Mouse (Mus musculus) right cerebral cortex, postnatal 14 days (tissue): ENCODE data around the gene Ogn.
"Not testable (repeated sequence)": the region's sequence is repeated elsewhere in the genome, so short reads cannot be mapped to it uniquely, and the experiment has no call there.

Experiments
- DNase-seq: peaks from one replicate; pipeline ENCODE4 v3.0.0; 2022

The Ogn gene

DNA sequence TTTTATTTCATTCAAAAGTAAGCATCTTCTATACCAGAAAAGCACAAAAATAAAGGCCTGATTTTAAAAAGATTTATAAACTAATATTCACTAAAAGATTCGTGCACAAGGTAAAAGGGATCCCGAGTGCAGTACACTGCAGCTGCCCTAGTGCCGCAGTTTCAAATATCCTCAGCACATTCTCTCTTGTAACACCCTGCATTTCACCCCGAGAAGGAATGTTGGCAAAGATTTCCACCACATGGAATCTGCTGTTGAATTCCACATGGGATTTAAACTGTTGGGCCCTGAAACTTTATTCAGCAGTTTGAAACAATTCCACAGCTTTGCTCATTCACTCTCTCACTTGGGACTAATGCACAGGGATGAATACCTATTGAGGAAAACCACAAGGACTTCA lies at the start of gene Ogn:
Gene Ogn (plus strand): TSS at position 333 of the 400 bp plus-strand sequence.
- DNase-seq: no peak

- DNase-seq: no peak
Observed at GRCm38 (mm10) chr13:49559185-49559584, 48.7 kb upstream of the Ogn start.

- DNase-seq: no peak
Observed at GRCm38 (mm10) chr13:49560886-49561285, 47.0 kb upstream of the Ogn start.

- DNase-seq: no peak
Observed at GRCm38 (mm10) chr13:49564347-49564746, 43.5 kb upstream of the Ogn start.

- DNase-seq: no peak
Observed at GRCm38 (mm10) chr13:49570371-49570770, 37.5 kb upstream of the Ogn start.

- no peak for DNase-seq
Observed at GRCm38 (mm10) chr13:49571418-49571817, 36.4 kb upstream of the Ogn start.

DNA sequence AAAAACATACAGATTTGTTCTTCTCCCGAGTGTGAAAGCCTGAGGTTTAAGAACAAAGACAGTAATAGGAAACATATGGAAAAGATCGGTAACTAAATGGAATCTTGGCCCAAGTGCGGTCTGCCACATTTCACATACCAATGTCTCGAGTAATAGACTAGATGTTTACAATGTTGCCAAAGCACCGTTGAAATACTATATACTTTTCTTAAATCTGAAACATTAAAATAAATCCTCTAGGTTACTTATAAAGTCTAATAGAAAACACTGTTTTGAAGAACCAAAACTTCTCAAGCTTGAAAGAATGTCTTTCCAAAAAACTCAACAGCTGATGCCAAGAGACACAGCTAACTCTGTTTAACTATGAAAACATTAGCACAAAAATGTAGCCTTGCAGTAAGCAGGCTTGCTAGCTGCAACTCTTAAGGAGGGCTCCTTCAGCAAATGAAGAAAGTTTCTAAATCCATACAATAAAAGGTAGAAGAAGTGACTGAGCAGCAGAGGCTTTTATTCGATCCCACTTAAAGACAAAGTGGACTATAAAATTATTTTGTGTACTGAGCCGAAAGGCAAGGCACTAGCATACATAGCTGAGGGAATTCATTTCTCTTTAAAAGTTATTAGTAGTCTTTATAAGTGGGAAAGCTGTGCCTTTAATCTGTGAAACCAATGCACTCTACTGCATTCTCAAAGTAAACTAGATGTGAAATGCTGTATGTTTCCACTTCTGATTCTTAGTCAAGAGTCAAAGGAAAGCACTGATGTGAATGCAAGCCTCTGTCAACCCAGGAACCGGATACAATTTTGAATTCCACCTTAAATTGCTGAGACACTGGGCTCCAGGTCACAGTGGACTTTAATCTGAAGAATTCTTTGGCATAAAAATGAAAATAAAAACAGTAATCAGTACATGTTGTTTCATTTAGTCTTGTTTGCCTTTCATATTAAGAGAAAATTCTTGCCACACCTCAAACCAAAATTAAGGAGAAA lies 26.0 kb upstream of the Ogn start, which contains the start of gene Omd:
Gene Omd (plus strand): TSS at position 922 of the 990 bp plus-strand sequence.
- no peak for DNase-seq

DNA sequence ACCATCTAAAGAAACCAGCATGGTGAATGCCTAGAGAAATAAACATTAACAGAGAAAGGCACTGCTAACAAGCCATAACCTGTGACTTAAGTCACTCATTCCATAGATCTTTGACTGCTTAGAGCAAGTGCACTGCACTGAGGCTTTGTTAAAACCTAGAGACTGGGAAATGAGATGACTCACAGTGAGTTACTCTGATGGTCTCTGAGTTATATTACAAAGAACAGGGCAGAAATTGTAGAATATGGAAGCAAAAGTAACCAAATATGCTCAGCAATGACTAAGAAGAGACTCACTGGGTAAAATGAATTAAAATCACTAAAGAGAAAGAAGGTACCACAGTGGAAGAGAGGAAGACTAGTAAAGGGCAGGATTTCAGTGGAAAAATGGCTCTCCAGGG lies 24.0 kb upstream of the Ogn start:
- DNase-seq: no peak

- no peak for DNase-seq
Observed at GRCm38 (mm10) chr13:49584307-49585005, 23.4 kb upstream of the Ogn start.

- no peak for DNase-seq
Observed at GRCm38 (mm10) chr13:49586062-49586461, 21.8 kb upstream of the Ogn start.

- DNase-seq: not testable (repeated sequence)
Observed at GRCm38 (mm10) chr13:49602541-49602940, 5.3 kb upstream of the Ogn start.

GRCm38 (mm10) chr13:49603603-49604002 lies 4.2 kb upstream of the Ogn start:
- no peak for DNase-seq

DNA sequence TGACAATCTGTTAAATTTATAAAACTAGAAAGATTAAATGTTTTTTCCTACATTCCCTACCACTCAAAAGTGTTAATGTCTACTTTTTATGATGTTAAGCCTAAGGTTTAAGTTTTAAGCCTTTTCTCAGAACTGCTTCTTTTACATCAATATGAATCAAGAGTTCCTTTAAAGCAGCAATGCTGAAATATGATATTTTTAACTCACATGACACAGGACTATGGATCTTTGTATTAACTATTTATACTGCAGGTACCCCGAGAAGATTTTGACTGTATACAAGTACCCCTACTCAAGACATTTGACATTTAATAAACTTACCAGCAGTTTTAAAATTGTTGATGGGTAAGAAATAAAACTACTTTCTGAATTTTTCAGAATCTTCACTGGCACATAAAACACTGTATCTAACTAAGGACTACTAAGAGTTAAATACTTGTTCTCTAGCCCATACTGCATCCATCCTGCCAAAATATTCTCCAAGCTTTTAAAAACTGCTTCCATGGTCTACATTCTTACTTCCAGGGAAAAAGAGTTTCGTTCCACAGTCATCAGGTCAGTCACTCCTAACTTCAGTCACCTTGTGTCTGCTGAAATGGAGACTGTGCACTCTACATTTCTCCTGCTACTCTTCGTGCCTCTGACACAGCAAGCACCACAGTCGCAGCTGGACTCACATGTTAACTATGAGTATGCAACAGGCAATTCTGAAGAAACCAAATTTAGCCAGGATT lies 910 bp downstream of the Ogn start:
- no peak for DNase-seq

GRCm38 (mm10) chr13:49617021-49617420 lies 9.2 kb downstream of the Ogn start:
- no peak for DNase-seq

GRCm38 (mm10) chr13:49618365-49618764 lies 10.5 kb downstream of the Ogn start:
- DNase-seq: no peak

DNA sequence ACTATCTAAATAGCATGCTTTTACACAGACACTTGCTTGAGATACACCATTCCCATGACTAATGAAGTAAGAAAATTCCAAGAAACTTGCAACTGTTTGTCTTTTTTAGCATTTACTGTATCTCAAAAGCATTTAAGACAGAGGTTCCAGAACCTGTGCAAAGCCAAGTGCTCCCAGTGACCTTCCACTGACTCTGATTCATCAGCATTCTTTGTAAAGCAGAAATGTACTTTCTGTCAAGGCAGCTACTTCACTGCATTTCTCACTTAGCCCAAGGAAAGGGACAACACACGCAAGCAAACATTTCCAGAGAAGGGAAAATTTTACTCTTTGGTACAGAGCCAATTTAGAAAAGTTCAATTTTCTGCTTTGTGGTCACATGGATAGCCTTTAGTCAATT lies 15.4 kb downstream of the Ogn start:
- DNase-seq: no peak

DNA sequence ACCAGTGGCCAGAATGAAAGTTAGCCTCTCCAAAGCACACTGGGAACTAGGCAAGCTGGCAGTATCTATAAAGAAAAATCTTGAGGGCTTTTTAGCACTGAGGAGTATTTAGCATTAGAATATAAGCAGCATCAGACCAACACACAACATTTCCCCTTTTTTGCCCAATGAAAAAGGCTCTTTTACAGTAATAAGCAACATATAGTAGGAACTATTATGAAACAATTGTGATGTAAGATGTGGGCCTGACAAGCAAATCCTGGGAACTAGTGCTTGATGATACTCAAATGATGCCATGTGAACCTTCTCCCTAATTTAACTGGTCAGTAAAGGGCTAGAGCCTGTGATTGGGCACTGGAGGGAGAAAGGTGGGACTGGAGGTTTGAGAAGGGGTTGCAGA lies 20.3 kb downstream of the Ogn start:
- DNase-seq: no peak

DNA sequence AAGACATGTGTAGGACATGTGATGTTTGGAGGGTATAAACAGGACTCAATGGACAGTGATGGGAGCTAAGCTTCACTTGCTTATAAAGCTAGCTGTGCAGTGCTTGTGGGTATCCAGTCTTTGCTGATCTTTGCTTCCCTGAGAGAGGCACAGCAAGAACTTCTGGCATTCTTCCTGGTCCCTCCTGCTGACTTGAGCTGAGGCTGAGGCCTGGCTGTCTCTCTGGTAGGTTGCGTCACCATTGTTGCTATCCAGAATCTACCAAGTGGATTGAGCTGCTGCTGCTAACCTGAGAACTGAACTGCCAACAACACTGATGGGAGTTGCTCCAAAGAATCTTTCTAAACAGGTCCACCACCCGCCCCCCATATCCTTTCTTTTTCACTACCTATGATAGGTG lies 21.2 kb downstream of the Ogn start:
- no peak for DNase-seq

GRCm38 (mm10) chr13:49639965-49640364 lies 32.1 kb downstream of the Ogn start:
- no peak for DNase-seq

DNA sequence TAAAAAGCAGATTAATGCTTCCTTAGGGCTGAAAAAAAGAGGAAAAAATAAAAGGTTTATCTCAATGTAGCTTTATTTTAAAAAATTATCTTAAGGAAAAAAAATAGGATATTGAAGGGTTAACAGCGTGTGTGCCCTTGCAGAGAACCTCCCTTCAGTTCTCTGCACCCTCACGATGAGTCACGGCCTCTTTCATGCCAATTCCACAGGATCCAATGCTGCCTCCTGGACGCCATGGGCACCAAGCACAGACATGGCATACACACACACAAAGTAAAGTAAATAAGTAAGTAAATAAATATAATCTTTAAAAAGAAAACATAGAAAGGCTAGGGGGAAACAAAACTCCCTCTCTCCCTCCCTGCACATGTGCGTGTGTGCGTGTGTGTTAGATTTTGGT lies 34.8 kb downstream of the Ogn start:
- DNase-seq: no peak

- DNase-seq: no peak
Observed at GRCm38 (mm10) chr13:49643669-49644362, 36.0 kb downstream of the Ogn start.

DNA sequence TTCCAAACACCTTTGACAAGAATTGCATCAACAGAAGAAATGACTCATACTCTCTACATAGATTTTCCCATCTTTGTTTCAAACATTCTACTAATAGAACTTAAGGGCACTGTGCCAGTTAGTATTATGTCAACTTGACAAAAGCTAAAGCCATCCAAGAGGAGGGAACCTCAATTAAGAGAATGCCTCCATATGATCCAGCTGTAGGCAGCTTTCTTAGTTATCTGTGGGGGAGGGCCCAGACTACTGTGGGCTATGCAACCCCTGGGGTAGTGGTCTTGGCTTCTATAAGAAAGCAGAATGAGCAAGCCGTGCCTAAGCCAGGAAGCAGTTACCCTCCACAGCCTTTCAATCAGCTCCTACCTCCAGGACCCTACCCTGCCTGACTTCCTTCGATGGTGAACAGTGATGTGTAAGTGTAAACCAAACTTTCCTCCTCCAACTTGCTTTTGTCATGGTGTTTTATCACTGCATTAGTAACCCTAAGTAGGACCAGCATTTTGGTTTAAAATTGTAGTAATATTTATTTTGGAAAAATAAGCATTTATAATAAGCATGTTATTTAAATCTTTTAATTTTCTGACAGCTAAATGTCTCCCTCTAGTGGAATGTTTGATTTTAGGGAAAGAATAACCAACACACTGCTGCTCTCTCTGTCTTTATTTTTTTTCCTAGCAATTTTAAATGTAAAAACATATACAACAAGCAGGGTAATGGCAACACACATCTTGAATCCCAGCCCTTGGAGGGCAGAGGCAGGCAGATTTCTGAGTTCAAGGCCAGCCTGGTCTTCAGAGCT lies 37.1 kb downstream of the Ogn start:
- DNase-seq: no peak
